Mouse (Mus musculus): ENCODE data around the gene Arid1b.

Arid1b gene

DNA sequence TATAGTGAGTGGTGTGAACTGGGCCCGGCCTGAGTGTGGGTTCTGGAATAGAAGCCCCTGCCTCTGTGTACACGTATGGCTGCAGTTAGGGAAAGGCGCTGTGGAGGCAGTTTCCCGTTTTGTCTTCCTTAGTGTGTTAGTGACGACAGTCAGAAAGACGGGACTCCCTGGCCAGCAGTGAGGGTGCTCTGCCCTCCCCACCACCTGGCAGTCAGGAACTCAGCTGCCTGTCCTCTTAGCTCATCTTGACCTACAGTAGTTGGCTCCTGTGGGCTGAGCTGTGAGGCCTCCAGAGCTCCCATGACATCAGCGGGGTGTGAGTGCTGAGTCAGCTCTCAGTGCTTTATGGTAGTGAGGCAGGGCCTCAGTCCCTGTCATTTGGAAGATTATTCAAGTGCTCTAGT, 156.5 kb downstream of the Arid1b start:
- DNase-seq (ENCODE audit: extremely low read depth, low read depth, low spot score), result no peak

GRCm38 (mm10) chr17:5151852-5152251, 157.7 kb downstream of the Arid1b start:
- no peak for DNase-seq (ENCODE audit: extremely low read depth, low read depth, low spot score)

DNA sequence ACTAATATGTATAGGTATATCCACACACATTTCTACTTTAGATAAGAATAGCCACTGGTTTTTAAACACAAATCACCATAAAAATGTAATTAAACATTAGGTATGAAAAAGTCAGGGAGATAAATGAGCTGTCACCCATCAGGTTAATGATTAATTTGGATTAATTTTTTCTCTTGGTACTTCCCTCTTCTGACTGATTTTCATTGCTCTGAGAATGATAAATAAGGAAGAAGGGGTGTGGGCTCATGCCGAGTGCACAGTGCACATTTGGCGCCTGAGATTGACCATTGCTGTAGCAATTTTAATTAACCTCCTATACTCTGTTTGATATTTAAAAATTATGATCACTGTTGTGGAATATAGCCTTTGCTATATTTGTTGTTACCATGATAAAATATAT, 159.3 kb downstream of the Arid1b start:
- DNase-seq (ENCODE audit: extremely low read depth, low read depth, low spot score), result no peak

- no peak for DNase-seq (ENCODE audit: extremely low read depth, low read depth, low spot score)
Observed at GRCm38 (mm10) chr17:5154322-5154721, 160.2 kb downstream of the Arid1b start.

- DNase-seq (ENCODE audit: extremely low read depth, low read depth, low spot score), result no peak
Observed at GRCm38 (mm10) chr17:5157609-5158008, 163.5 kb downstream of the Arid1b start.

- no peak for DNase-seq (ENCODE audit: extremely low read depth, low read depth, low spot score)
Observed at GRCm38 (mm10) chr17:5162525-5162924, 168.4 kb downstream of the Arid1b start.

DNA sequence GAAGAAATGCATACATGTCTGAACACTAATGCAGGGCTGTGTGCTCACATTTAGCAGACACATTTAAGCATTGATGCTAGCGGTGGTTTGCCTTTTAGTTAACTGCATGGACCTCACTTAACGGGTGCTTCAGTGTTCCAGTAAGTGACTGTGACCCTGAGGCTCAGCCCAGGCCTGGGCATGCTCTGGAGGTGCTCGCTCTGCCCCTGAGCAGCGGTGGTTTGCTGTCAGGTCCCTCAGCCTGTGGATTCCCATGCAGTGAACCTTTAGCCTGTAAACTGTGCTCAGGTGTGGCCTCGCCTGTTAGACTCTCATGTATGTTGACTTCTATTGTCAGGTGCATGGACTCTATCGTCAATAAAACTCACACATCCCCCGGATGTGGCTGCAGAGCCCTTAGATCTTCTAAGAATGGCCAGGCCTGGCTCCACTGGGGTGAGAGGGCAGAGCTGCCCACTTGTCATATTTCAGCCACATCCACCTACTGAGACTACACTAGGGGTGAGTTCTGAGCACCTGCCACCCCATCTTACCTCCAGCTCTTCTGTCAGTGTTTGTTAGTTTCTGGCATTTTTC, 169.2 kb downstream of the Arid1b start:
- DNase-seq (ENCODE audit: extremely low read depth, low read depth, low spot score), result no peak

DNA sequence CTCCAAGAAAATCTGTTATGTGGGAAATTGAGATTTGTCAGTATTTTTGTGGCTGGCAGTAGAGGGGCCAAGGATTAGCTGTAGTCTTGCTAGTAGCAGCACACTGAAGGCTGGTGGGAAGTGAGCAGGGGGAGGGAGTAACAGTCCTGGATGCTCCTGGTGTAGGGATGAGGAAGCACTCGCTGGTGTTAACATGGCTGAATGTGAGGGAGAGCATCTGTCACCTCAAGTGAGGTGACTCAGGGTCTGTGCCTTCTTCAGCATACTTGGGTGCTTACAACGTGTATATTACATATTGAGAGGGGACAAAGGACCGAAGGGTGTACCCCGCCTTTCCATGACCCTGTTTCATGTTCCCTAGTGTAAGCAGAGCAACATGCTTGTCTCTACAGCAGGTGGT, 170.7 kb downstream of the Arid1b start:
- DNase-seq (ENCODE audit: extremely low read depth, low read depth, low spot score), result no peak

- no peak for DNase-seq (ENCODE audit: extremely low read depth, low read depth, low spot score)
Observed at GRCm38 (mm10) chr17:5165201-5165825, 171.2 kb downstream of the Arid1b start.

- DNase-seq (ENCODE audit: extremely low read depth, low read depth, low spot score), result no peak
Observed at GRCm38 (mm10) chr17:5166175-5166574, 172.0 kb downstream of the Arid1b start.

DNA sequence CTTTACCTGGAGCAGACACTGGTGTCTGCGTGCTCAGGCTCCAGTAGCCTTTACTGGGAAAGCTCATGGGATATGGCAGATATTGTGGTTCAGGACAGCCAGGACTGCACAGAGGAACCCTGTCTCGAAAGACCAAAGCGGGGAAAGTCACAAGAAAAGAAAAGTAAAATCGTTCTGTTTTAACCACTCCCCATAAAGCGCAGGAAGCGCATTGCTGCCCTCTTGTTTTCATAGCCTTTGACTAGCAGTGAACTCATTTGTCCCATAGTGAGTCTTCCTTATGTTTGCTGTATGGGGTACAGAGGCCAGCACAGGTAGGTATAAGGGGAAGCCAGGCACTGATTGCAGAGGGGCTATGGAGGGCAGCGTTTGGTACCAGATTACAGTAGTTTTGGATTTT, 173.9 kb downstream of the Arid1b start:
- DNase-seq (ENCODE audit: extremely low read depth, low read depth, low spot score), result no peak

- no peak for DNase-seq (ENCODE audit: extremely low read depth, low read depth, low spot score)
Observed at GRCm38 (mm10) chr17:5168640-5169039, 174.5 kb downstream of the Arid1b start.

DNA sequence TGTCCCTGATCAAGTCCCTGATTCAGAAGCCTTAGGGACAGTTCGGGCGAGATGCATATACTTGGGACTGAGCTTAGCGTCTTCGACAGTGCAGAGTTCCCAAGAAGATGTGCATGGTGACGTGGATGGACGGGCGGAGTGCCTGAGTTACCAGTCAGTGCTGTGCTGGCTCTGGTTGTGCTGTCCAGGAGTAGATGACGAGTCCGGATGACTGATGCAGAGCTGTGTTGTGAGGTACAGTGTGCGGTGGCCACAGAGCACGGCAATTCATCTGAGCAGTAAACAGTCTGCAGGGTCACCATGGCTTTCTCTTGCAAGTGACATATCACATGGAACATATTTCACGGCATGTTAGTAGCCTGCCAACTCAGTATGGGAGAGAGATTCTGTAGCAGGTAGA, 176.2 kb downstream of the Arid1b start:
- DNase-seq (ENCODE audit: extremely low read depth, low read depth, low spot score), result no peak

- DNase-seq (ENCODE audit: extremely low read depth, low read depth, low spot score), result no peak
Observed at GRCm38 (mm10) chr17:5171467-5171866, 177.3 kb downstream of the Arid1b start.

DNA sequence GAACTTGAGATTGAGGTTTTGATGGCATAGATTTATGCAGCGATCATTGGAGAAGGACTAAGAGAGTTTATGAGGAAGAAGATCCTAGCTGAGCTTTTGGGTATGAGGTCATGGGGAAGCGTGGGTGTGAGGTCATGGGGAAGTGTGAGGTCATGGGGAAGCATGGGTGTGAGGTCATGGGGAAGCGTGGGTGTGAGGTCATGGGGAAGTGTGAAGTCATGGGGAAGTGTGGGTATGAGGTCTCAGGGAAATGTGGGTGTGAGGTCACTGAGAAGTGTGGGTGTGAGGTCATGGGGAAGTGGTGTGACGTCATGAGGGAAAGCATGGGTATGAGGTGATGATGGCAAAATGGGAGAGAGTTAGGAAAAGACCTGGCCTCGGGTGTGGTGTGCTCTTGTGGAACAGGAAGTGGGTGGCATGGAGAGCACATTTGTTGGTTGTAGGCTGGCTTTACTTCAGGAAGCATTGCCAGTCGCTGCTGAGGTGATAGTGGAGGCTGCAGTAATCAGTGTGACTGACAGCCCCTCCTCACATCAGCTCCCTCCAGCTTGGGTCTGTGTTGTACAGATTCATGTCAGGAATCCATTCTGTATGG, 180.4 kb downstream of the Arid1b start:
- no peak for DNase-seq (ENCODE audit: extremely low read depth, low read depth, low spot score)

DNA sequence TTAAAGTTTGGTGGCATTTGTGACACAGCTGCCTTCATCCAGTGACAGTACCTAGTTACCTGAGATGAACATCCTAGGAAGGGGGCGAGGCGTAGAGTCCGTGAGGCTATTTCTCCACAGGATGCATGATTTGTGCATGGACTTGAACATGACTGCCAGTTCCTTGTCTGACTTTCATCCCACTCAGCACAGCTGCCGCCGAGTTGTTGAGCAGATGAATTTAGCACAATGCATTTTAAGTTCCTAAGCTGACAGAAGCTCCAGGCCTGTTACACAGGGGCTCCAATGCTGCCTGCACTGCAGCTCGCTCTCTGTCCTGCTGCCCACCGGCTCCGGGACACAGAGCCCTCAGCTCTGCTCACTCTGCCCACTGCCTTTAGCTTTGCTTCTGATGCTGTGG, 181.4 kb downstream of the Arid1b start:
- DNase-seq (ENCODE audit: extremely low read depth, low read depth, low spot score), result no peak

- DNase-seq (ENCODE audit: extremely low read depth, low read depth, low spot score), result no peak
Observed at GRCm38 (mm10) chr17:5176315-5176714, 182.2 kb downstream of the Arid1b start.

DNA sequence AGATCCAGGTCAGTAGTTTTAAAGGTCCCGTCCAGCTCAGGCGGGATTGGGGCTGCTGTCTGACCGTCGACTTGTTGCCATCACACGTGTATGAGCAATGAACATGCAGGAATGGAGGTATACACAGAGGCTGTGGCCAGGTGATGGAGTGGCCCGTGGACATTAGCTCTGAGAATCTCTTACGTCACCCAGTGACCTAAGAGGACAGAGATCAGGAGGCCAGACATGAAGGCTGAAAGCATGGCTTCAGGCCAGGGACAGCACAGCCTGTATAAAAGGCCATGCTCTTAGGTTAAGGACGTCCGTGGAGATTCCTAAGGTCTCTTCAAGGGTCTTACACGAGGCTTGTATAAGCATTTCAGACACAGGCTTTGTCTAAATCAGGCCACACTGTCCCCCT, 184.4 kb downstream of the Arid1b start:
- no peak for DNase-seq (ENCODE audit: extremely low read depth, low read depth, low spot score)

GRCm38 (mm10) chr17:5179004-5179403, 184.9 kb downstream of the Arid1b start:
- DNase-seq (ENCODE audit: extremely low read depth, low read depth, low spot score), result no peak

GRCm38 (mm10) chr17:5179412-5179811, 185.3 kb downstream of the Arid1b start:
- no peak for DNase-seq (ENCODE audit: extremely low read depth, low read depth, low spot score)

DNA sequence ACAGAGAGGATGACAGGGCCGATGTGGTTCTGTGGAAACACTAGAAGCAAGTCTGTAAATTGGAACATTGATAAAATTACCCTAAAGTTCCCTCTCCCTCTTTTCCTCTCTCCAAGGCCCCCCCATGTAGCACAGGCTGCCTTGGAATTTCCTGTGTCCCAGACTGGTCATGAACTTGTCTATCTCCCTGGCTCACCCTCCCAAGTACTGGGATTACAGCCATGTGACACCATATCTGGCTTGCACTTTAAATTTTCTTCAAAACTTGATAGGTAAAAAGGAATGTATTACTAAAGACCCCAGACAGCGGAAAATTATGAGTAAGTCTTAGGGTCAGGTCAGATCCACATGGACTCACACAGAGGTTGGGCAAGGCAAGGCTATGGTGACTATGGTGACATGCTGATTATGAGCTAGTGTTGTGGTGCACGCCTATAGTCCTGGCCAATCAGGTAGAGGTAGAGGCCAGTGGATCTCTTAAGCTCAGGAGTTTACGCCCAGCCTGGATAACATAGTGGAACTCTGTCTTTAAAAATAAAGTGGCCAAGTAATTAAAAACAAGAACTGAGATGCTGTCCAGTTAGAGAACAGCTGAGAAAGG, 185.9 kb downstream of the Arid1b start:
- DNase-seq (ENCODE audit: extremely low read depth, low read depth, low spot score), result no peak

DNA sequence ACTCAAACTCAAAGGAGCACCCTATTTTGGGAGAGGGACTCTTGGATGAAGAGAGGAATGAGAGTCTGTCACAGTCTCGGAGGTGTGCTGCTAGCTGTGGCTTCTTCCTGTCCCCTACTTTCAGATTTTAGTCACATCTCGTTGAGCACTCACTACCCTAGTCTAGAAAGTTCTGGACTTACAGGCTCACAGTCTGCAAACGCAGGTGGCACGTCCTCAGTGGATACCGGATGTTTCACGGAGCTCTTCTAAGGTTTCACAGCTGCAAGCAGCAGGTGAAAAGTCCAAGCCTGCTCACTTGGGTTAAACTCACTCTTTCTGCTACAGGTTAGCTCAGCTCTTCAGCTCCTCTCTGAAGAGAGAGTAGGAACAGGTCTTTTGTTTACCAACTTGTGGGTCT, 186.8 kb downstream of the Arid1b start:
- DNase-seq (ENCODE audit: extremely low read depth, low read depth, low spot score), result no peak
